Mouse (Mus musculus): ENCODE data around the gene Rxra. TPM values are rescaled to one million over a fixed set of nuclear protein-coding genes. Genes with fewer than 3 reads are reported as not detected.

Rxra gene
- polyA plus RNA-seq (2012; fragmentation: generic; extraction: Trizol): 10 to 100 TPM; 15.9 to 43.3 TPM

DNA sequence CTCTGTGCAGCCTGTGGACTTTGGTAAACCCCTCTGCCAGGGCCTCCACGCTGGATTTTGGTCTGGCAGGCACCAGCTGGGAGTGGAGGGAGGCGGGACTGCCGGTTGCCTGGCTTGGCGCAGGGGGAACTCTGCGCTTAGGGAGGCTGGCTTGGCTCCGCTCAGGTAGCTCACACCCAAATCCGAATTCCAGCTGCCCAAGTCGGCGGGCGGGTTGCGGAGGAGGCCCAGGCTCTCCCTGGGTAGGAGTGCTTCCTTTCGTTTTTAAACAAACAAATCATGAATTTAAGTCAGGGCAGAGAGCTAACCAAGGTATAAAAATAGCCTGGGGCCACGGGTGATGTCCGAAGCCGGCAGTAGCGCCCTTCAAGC lies at the start of gene Rxra:
Rxra (plus strand) TSS at position 335 of the 372 bp plus-strand sequence.

Other genes starting within 250 kb of the Rxra start
- gene Vav2, start 249.4 kb upstream of the Rxra start, polyA plus RNA-seq (2012; fragmentation: generic; extraction: Trizol): 1 to 10 TPM; 3.4 to 7.9 TPM
- gene Brd3os, start 234.1 kb upstream of the Rxra start, polyA plus RNA-seq (2012; fragmentation: generic; extraction: Trizol): 10 to 100 TPM in 1 of 2 experiments, 1 to 10 TPM in 1; 4.1 to 15.8 TPM
- gene Brd3, start 168.8 kb upstream of the Rxra start, polyA plus RNA-seq (2012; fragmentation: generic; extraction: Trizol): 10 to 100 TPM; 13.0 to 25.8 TPM
- 10 to 100 TPM; 17.9 to 22.0 TPM for gene Wdr5, start 161.3 kb upstream of the Rxra start, polyA plus RNA-seq (2012; fragmentation: generic; extraction: Trizol)
- 10 to 100 TPM in 1 of 2 experiments, 1 to 10 TPM in 1; 8.0 to 86.1 TPM for gene Col5a1, start 210.0 kb downstream of the Rxra start, polyA plus RNA-seq (2012; fragmentation: generic; extraction: Trizol)